Mouse (Mus musculus): ENCODE measurements around the gene Gadd45g.

The Gadd45g gene

GRCm38 (mm10) chr13:51886085-51886484 lies 39.6 kb downstream of the Gadd45g start:
- no peak for DNase-seq (ENCODE audit: low spot score)

GRCm38 (mm10) chr13:51886723-51887122 lies 40.2 kb downstream of the Gadd45g start:
- no peak for DNase-seq (ENCODE audit: low spot score)

GRCm38 (mm10) chr13:51888426-51888825 lies 41.9 kb downstream of the Gadd45g start:
- DNase-seq (ENCODE audit: low spot score) = no peak

GRCm38 (mm10) chr13:51891825-51892532 lies 45.5 kb downstream of the Gadd45g start:
- no peak for DNase-seq (ENCODE audit: low spot score)

GRCm38 (mm10) chr13:51897579-51897978 lies 51.1 kb downstream of the Gadd45g start:
- no peak for DNase-seq (ENCODE audit: low spot score)
